In genomic region chr9:76653311-76653710, GRCm38 (mm10) we compare ENCODE assay signal across 34 mouse cellular contexts.
"Had no signal": no experiment of that assay in that cellular context is flagged by ENCODE, and none has a peak within 500 bp of the region (broad histone marks: within the 10 kb centered on the region; RNA-seq: fewer than 3 reads in every experiment).

No protein-coding gene starts in this region.

- H3K36me3 ChIP-seq: heart, embryonic 12.5 days; heart, embryonic 13.5 days; heart, embryonic 15.5 days; hindbrain, embryonic 10.5 days; hindbrain, embryonic 12.5 days; hindbrain, embryonic 13.5 days; hindbrain, embryonic 15.5 days; intestine, embryonic 15.5 days; kidney, embryonic 15.5 days had no signal

- ATAC-seq: hindbrain, embryonic 16.5 days; hindbrain, postnatal 0 days; inflammation-experienced regulatory T-cells, adult 6 months; intestine, embryonic 15.5 days; intestine, embryonic 16.5 days; intestine, postnatal 0 days had no signal

- H3K4me1 ChIP-seq: heart, embryonic 12.5 days; heart, embryonic 13.5 days; heart, embryonic 15.5 days; hindbrain, embryonic 10.5 days; hindbrain, embryonic 12.5 days; hindbrain, embryonic 13.5 days; hindbrain, embryonic 15.5 days; intestine, embryonic 15.5 days; kidney, embryonic 15.5 days had no signal

- DNase-seq: heart, postnatal 10 days; heart, postnatal 14 days; heart, postnatal 36 days; heart, postnatal 4 days; kidney, adult 11 months; kidney, adult 18-20 months; kidney, adult 2 months; kidney, adult 9 months; kidney, postnatal 10 days; kidney, postnatal 14 days; kidney, postnatal 25 days; kidney, postnatal 36 days; kidney, postnatal 4 days; layer of hippocampus, adult 9-11 months; layer of hippocampus, postnatal 36 days had no signal

- H3K27ac ChIP-seq: heart, embryonic 13.5 days; heart, embryonic 15.5 days; hindbrain, embryonic 10.5 days; hindbrain, embryonic 12.5 days; hindbrain, embryonic 13.5 days; hindbrain, embryonic 14.5 days; hindbrain, embryonic 15.5 days; hindbrain, postnatal 0 days; intestine, embryonic 15.5 days; kidney, embryonic 15.5 days; kidney, postnatal 0 days; layer of hippocampus, adult 2 months; left cerebral cortex, adult 2 months had no signal

- H3K4me2 ChIP-seq: heart, embryonic 11.5 days; heart, embryonic 12.5 days; heart, embryonic 13.5 days; heart, embryonic 15.5 days; hindbrain, embryonic 12.5 days; hindbrain, embryonic 13.5 days; hindbrain, embryonic 14.5 days; hindbrain, embryonic 15.5 days; intestine, embryonic 15.5 days; kidney, embryonic 15.5 days had no signal

- H3K27me3 ChIP-seq: heart, embryonic 12.5 days; heart, embryonic 13.5 days; heart, embryonic 15.5 days; hindbrain, embryonic 12.5 days; hindbrain, embryonic 13.5 days; hindbrain, embryonic 15.5 days; intestine, embryonic 15.5 days; kidney, embryonic 15.5 days had no signal

- H3K9me3 ChIP-seq: heart, embryonic 12.5 days; heart, embryonic 13.5 days; heart, embryonic 15.5 days; hindbrain, embryonic 10.5 days; hindbrain, embryonic 12.5 days; hindbrain, embryonic 13.5 days; hindbrain, embryonic 15.5 days; intestine, embryonic 15.5 days; kidney, embryonic 15.5 days had no signal

- H3K4me3 ChIP-seq: heart, embryonic 12.5 days; heart, embryonic 13.5 days; heart, embryonic 15.5 days; hindbrain, embryonic 10.5 days; hindbrain, embryonic 12.5 days; hindbrain, embryonic 13.5 days; hindbrain, embryonic 15.5 days; intestine, embryonic 15.5 days; kidney, embryonic 15.5 days; layer of hippocampus, adult 2 months; left cerebral cortex, adult 2 months had no signal

- H3K9ac ChIP-seq: heart, embryonic 12.5 days; heart, embryonic 13.5 days; heart, embryonic 15.5 days; hindbrain, embryonic 12.5 days; hindbrain, embryonic 13.5 days; hindbrain, embryonic 14.5 days; hindbrain, embryonic 15.5 days; intestine, embryonic 15.5 days; kidney, embryonic 15.5 days had no signal
